Mouse (Mus musculus) neural tube, embryonic 12.5 days (tissue): ENCODE measurements around the gene Zfp598. TPM values are rescaled to one million over a fixed set of nuclear protein-coding genes. Genes with fewer than 3 reads are reported as not detected.

Source experiments
- ATAC-seq: fragments of 200-750 bp; cut with Nextera tagmentation; 2 replicates; pipeline ENCODE4 v1.8.0; 2017; ENCODE audit warnings: low read depth, mild to moderate bottlenecking, moderate TSS enrichment, moderate library complexity; ENCODE audit not compliant: low FRiP score
- H3K27ac ChIP-seq: fragments of 300-500 bp; sonication (generic); 2 replicates; pipeline ENCODE4 v1.5.1; 2016
- H3K27me3 ChIP-seq: fragments of 300-500 bp; sonication (generic); replicated peaks from 2 replicates; pipeline ENCODE4 v1.6.1; 2016; ENCODE audit warnings: mild to moderate bottlenecking
- H3K36me3 ChIP-seq: fragments of 300-500 bp; sonication (generic); 2 replicates; pipeline ENCODE4 v1.6.1; 2016; ENCODE audit warnings: mild to moderate bottlenecking
- H3K4me1 ChIP-seq: fragments of 300-500 bp; sonication (generic); 2 replicates; pipeline ENCODE4 v1.6.1; 2016
- H3K4me2 ChIP-seq: fragments of 300-500 bp; sonication (generic); replicated peaks from 2 replicates; pipeline ENCODE4 v1.6.1; 2016; ENCODE audit warnings: mild to moderate bottlenecking
- H3K4me3 ChIP-seq: fragments of 300-500 bp; sonication (generic); 2 replicates; pipeline ENCODE4 v1.5.1; 2016
- H3K9ac ChIP-seq: fragments of 300-500 bp; sonication (generic); 2 replicates; pipeline ENCODE4 v1.6.1; 2016; ENCODE audit warnings: mild to moderate bottlenecking
- H3K9me3 ChIP-seq: fragments of 300-500 bp; sonication (generic); 2 replicates; pipeline ENCODE4 v1.6.1; 2016; ENCODE audit warnings: mild to moderate bottlenecking
- WGBS: fragments of 180-500 bp; shearing (Covaris S2); methylation state at CpG from one replicate; pipeline ENCODE4 v1.1.7; 2016; 5-methylcytosine and 5-hydroxymethylcytosine counted together
- polyA plus RNA-seq: library from polyadenylated mRNA; unstranded; fragments of >200 nt; fragmentation: Nextera tagmentation; extraction: Ambion mirVana; gene quantifications from 2 replicates; pipeline ENCODE4 v1.2.1, GENCODE M21; 2016

Gene Zfp598
- polyA plus RNA-seq, 1 experiment from 2014 or later, result 27.2 TPM

DNA sequence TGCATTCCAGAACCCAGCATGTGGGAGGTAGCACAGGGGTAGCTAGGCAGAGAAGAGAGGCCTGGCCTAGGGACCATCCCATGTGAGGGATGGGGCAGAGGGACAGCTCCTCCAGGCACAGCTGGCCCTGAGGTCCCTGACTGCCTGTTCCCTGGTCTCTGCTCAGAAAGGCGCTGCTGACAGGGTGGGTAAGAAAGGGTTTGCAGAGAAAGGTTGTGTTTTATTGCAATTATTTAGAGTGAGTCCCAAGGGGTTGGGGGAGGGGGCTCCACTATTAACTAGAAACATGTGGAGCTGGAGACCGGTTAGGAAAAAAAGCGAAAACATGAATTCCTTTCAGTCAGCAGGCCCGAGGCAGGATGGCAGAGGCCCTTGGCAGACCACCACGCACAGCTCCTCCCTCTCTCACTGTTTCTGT is 29.9 kb upstream of the Zfp598 start:
- peak overlapping the region; percentile 28; the same call in 1 of the 2 replicates for H3K4me2 ChIP-seq
- no peak overlapping the region for H3K9ac ChIP-seq
- no peaks in the 10 kb centered on the region for H3K27me3 ChIP-seq
- peaks cover 12% of the 10 kb centered on the region for H3K4me1 ChIP-seq
- 83% methylated on average over 5 of the region's 5 CpGs for WGBS
- no peaks in the 10 kb centered on the region for H3K9me3 ChIP-seq
- no peak for ATAC-seq
- H3K4me3 ChIP-seq, result no peak overlapping the region; the same call in 1 of the 2 replicates
- no peaks in the 10 kb centered on the region for H3K36me3 ChIP-seq
- 0 out of 2 replicates have a peak overlapping the region, but pooled peaks have one; percentile 21 for H3K27ac ChIP-seq

DNA sequence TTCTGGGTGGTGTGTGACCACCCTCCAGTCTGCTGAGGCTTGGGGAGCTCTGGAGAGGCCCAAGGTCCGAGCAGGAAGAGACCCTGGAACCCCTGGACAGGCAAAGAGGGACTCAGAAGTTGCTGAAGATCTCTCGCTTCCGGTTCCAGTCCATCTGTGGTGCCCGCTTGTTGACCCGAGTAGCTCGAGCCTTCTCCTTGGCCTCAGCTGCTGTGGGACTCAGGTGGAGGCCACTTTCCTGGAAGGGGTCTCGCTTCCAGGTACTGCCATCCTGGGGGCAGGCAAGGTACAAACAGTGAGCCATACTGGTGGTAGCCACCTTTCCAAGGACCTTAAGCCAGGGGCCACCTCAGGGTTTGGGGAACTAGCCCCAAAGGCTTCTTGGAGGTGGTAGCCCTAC is 29.4 kb upstream of the Zfp598 start:
- Histone ChIP-seq H3K36me3 (no peaks in the 10 kb centered on the region), H3K9ac (no peak overlapping the region)

DNA sequence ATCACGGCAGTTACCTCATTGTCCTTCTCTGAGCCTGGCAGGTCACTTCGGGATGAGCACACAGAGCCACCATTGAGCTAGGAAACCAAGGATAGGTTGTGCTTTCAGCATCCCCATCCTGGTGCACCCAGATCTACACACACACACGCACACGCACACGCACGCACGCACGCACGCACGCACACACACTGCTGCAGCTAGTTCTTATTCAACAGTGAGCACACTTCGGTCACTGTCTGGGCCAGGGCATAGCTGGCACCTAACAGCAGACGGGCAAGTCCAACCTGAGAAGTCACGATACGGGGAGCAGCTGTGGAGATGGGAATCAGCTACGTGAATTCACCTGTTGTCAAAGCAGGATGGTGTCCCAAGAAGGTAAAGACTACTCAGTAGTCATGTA is 28.9 kb upstream of the Zfp598 start:
- ATAC-seq, result no peak
- H3K4me2 ChIP-seq, result no peak overlapping the region
- no peaks in the 10 kb centered on the region for H3K36me3 ChIP-seq
- no peaks in the 10 kb centered on the region for H3K27me3 ChIP-seq
- H3K9ac ChIP-seq, result no peak overlapping the region
- no peak overlapping the region for H3K4me3 ChIP-seq
- H3K27ac ChIP-seq, result no peak overlapping the region
- H3K9me3 ChIP-seq, result no peaks in the 10 kb centered on the region
- WGBS, result 91% methylated on average over 15 of the region's 15 CpGs
- peaks cover 12% of the 10 kb centered on the region for H3K4me1 ChIP-seq

More for the DNA sequence above, 29.4 kb upstream of the Zfp598 start:
- H3K4me1 ChIP-seq, result peaks cover 12% of the 10 kb centered on the region
- H3K4me3 ChIP-seq, result no peak overlapping the region
- ATAC-seq, result no peak
- no peak overlapping the region for H3K4me2 ChIP-seq
- WGBS, result 83% methylated on average over 7 of the region's 7 CpGs
- no peak overlapping the region for H3K27ac ChIP-seq
- H3K27me3 ChIP-seq, result no peaks in the 10 kb centered on the region
- H3K9me3 ChIP-seq, result no peaks in the 10 kb centered on the region

DNA sequence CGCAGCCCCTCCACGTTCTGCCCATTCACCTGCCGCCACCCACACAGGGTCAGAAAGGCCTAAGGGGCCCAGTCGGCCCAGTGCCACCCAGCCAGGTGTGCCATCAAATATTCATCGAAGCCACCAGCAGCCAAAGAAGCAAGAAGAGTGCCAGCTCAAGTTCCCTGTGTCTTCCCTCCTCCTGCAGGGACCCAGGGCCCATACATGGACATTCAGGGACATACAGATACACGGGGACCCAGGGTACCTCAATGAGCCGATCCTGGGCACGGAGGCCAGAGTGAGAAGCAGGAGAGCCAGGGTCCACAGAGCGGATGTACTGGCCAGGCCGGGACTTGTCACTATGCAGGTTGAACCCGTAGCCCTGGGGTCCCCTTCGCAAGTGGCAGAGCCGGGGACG is 27.5 kb upstream of the Zfp598 start:
- no peak for ATAC-seq
- WGBS, result 90% methylated on average over 14 of the region's 14 CpGs
- H3K27ac ChIP-seq, result no peak overlapping the region
- H3K9me3 ChIP-seq, result no peaks in the 10 kb centered on the region
- H3K27me3 ChIP-seq, result no peaks in the 10 kb centered on the region
- H3K9ac ChIP-seq, result no peak overlapping the region
- no peak overlapping the region for H3K4me2 ChIP-seq
- peaks cover 12% of the 10 kb centered on the region for H3K4me1 ChIP-seq
- no peak overlapping the region for H3K4me3 ChIP-seq
- H3K36me3 ChIP-seq, result no peaks in the 10 kb centered on the region

DNA sequence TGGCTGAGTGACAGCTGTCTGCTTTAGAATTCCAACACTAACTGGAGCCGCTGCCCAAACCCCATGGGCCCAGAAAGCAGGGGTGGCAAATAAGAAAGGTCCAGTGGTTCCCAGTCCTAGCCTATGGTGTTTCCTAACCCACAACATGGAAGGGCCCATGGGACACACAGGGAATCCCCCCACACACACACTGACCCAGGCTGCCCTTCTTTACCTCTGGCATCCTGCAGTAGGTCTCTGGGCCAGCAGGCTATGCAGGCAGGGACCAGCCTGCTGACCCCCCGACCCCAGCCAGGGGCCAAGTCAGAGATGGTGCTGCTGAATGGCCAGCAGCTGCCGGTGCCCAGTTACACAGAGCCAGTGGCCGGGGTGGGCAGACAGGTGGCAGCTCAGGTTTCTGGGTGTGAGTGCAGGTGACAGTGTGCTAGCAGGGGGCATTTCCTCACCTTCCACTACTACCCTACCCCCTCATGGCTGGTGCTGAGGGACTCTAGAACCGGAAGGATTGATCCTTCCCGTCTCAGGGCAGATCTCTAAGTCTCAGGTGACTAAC is 26.6 kb upstream of the Zfp598 start:
- no peak overlapping the region for H3K27ac ChIP-seq
- 74% methylated on average over 6 of the region's 6 CpGs for WGBS
- H3K9ac ChIP-seq, result no peak overlapping the region
- H3K4me3 ChIP-seq, result no peak overlapping the region
- no peak for ATAC-seq
- peaks cover 4% of the 10 kb centered on the region; the same call in 1 of the 2 replicates for H3K27me3 ChIP-seq
- H3K9me3 ChIP-seq, result no peaks in the 10 kb centered on the region
- H3K4me1 ChIP-seq, result peaks cover 12% of the 10 kb centered on the region
- no peaks in the 10 kb centered on the region for H3K36me3 ChIP-seq
- H3K4me2 ChIP-seq, result no peak overlapping the region

DNA sequence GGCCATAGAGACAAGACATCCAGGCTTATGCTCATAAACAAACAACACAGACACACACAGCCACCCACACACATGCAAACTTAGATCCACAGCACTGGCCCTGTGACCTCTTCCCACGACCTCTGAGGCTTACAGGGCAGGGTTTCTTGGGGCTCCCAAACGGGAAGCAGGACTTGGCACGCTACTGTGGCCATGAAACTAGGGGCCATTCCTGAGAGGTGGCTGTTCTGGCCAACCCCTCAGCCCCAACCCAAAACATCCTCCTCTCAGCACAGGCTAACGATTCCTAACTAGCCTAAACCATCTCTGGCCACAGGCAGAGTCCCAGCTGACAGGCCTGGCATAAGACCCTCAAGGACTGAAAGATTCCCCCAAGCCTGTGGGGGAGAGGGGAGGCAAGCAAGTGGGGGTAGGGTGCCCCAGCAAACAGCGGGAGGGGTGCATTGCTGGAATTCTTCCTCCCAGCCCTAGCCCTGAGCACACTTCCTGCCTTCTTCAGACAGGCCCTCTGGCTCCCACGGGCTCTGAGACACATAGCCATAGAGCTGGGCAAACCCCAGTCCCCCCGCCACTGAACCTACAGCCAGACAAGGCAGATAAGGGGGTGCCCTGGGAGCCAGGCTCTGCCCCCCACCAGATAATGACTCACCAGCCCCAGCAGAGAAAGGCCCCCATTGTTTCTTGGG is 25.3 kb upstream of the Zfp598 start:
- no peak overlapping the region for H3K27ac ChIP-seq
- no peaks in the 10 kb centered on the region for H3K9me3 ChIP-seq
- ATAC-seq, result no peak
- 45% methylated on average over 7 of the region's 7 CpGs for WGBS
- H3K9ac ChIP-seq, result 0 out of 2 replicates have a peak overlapping the region, but pooled peaks have one; percentile 8
- no peak overlapping the region for H3K4me3 ChIP-seq
- H3K36me3 ChIP-seq, result no peaks in the 10 kb centered on the region
- H3K4me2 ChIP-seq, result peak overlapping the region; percentile 24
- H3K4me1 ChIP-seq, result peaks cover 12% of the 10 kb centered on the region
- H3K27me3 ChIP-seq, result peaks cover 9% of the 10 kb centered on the region

DNA sequence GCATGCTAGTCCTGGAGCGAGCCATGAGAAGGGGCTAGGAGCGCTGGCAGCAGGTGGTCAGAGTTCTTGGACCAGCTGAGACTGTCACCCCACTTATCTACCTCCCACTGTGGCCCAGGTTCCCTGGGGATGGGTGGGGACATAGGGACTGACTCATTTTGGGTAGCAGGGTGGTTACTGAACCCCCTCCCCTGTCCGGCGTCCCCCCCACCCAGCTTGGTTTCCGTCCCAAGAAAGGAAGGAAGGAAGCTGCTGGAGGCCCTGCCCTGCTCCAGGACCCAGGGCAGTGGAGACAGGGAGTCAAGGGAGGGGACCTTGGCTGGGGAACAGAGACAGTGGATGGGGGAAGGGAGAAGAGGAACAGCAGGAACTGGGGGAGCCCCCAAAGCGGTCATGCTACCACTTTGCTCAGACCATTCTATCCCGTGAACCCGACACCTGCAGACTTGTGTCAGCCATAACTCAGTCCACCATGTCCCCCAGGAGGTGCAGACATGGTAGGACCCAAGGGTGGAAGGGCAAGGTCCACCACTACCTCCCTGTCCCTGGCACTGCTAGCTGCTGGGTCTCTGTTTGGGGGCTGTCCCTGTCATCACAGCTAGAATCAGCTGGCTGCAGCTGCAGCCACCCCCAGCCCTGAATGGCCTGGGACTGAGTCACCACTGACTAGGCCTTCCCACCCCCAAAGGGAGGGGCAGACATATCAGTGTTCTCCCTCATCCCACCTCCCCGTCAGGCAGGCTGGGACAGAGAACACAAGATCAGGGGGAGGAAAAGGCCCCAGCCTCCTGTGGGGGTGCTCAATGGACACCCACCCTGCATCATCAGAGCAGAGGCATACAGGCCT is 24.4 kb upstream of the Zfp598 start:
- Histone ChIP-seq H3K9me3 (no peaks in the 10 kb centered on the region), H3K27me3 (peaks cover 17% of the 10 kb centered on the region), H3K36me3 (no peaks in the 10 kb centered on the region), H3K27ac (no peak overlapping the region), H3K9ac (no peak overlapping the region), H3K4me3 (no peak overlapping the region), H3K4me1 (peaks cover 18% of the 10 kb centered on the region), H3K4me2 (peak overlapping the region; percentile 24; the same call in 1 of the 2 replicates)
- no peak for ATAC-seq
- 84% methylated on average over 9 of the region's 9 CpGs for WGBS

DNA sequence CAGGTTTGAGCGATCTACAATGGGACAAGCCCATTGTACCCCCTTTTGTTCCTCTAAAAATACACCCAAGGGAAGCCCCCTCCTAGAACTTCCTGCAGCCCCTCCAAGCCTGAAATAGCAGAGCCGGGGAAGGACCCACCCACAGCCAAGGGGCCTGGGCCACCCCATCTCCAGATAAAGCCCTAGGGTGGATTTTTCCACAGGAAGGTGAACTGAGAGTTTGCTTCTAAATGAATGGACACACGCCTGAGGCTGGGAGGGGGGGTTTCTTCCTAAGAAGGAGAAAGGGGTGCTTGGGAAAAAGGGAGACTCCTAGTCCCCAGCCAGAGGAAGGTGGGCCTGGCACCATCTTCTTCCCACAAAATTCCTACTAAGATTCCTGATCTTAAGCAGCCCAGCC is 23.6 kb upstream of the Zfp598 start:
- no peak for ATAC-seq
- no peak overlapping the region for H3K9ac ChIP-seq
- H3K9me3 ChIP-seq, result no peaks in the 10 kb centered on the region
- no peaks in the 10 kb centered on the region for H3K36me3 ChIP-seq
- peaks cover 25% of the 10 kb centered on the region for H3K27me3 ChIP-seq
- 85% methylated on average over 3 of the region's 3 CpGs for WGBS
- H3K4me3 ChIP-seq, result no peak overlapping the region
- H3K4me2 ChIP-seq, result no peak overlapping the region
- no peak overlapping the region for H3K27ac ChIP-seq
- H3K4me1 ChIP-seq, result peaks cover 21% of the 10 kb centered on the region

DNA sequence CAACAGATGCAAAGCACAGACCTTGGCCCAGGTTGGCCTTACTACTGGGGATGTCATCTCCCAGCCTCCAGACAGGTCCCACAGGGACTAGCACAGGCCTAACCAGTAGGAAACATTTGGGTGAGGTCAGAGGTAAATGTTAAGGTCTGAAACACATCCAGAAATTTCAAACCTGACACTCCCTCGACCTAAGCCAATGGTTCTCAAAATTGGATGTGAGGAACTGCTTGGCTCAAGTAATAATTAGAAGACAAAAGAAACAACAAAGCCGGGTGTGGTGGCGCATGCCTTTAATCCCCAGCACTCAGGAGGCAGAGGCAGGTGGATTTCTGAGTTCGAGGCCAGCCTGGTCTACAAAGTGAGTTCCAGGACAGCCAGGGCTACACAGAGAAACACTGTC is 23.1 kb upstream of the Zfp598 start:
- Histone ChIP-seq H3K4me3 (no peak overlapping the region), H3K9ac (no peak overlapping the region), H3K4me2 (no peak overlapping the region), H3K36me3 (no peaks in the 10 kb centered on the region), H3K4me1 (peaks cover 21% of the 10 kb centered on the region), H3K9me3 (no peaks in the 10 kb centered on the region), H3K27ac (no peak overlapping the region), H3K27me3 (peaks cover 25% of the 10 kb centered on the region)
- ATAC-seq, result no peak
- 89% methylated on average over 4 of the region's 4 CpGs for WGBS

DNA sequence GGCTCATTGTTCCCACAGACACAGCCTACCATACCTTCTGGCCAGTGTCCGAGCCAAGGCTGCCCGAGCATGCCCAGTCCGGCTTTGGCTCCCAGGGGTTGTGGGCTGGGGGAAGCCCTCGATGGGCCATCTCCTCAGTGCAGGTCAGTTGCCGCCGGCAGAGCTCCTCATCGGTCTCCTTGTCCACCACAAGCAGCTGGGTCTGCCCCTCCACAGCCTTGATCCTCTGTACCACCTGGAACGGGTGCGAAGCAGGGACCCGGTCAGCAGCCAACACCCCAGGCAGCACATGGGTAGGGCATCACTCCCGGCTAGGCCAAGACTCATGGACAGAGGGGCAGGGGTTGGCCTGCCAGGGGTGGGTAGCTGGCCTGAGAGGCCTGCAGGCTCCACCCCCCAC is 22.0 kb upstream of the Zfp598 start:
- Histone ChIP-seq H3K4me1 (peaks cover 21% of the 10 kb centered on the region), H3K9me3 (no peaks in the 10 kb centered on the region), H3K36me3 (no peaks in the 10 kb centered on the region), H3K9ac (0 out of 2 replicates have a peak overlapping the region, but pooled peaks have one; percentile 26), H3K27ac (no peak overlapping the region), H3K27me3 (peaks cover 25% of the 10 kb centered on the region), H3K4me2 (peak overlapping the region; percentile 18; the same call in 1 of the 2 replicates), H3K4me3 (no peak overlapping the region)
- 80% methylated on average over 11 of the region's 11 CpGs for WGBS
- ATAC-seq, result no peak

DNA sequence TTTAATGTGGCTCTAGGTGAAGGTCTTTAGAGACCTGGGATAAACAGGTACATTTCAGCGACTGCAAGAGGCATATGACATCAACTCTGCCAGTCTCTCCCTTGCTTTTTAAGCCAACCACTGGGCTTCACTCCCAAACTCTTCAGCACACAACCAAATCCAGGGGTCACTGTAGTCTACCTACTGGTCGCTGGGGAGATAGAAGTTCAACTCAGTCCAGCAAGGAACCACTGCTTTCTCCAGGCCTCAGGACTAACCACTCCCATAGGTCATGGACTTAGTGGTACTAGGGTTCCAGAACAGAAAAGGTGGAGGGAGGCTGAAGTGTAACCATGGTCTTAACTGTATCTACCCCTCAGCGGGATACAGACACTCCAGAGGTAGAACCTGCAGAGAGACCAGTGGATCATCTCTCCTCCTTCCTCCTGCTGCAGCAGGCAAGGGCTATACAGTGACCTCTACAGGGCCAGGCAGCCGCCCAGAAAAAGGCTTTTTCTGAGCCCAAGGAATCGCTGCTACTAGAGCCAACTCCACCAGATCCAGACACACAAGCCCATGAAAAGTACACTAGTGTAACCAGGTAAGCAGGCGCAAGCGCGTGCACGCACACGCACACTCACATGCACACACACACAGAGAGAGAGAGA is 20.6 kb upstream of the Zfp598 start:
- Histone ChIP-seq H3K4me1 (peaks cover 16% of the 10 kb centered on the region), H3K27me3 (peaks cover 25% of the 10 kb centered on the region)

More for the DNA sequence above, 20.6 kb upstream of the Zfp598 start:
- Histone ChIP-seq H3K9ac (peak overlapping the region; percentile 72; the same call in 1 of the 2 replicates), H3K27ac (no peak overlapping the region), H3K4me3 (no peak overlapping the region), H3K36me3 (no peaks in the 10 kb centered on the region), H3K4me2 (peak overlapping the region; percentile 95), H3K9me3 (no peaks in the 10 kb centered on the region)
- 74% methylated on average over 10 of the region's 10 CpGs for WGBS
- ATAC-seq, result no peak
